In the genomic region with DNA sequence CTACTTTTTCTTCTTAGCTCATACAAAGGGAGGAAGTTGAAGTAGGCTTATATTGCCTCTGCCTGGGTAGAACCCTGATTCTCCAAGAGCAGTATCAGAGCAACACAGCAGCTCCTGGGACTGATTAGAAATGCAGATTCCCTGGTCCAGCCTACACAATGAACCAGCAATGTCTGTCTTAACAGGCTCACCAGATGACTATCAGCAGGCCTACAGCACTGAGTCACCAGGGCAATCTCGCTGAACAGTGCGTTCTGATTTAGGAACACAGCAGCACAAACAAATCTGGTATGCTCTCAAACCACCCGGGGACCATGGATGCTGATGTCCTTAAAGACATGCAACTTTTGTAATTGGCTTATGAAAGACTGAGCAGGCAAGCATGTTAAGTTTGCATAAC, we compare ENCODE assay signal across 11 mouse cellular contexts.
A peak's percentile ranks its signal among the peaks of the same experiment; 100 is the strongest.
DNase-seq lines count a peak whose midpoint lies in the region; ATAC-seq lines count a peak whose summit lies in the region.
"Had no signal": no experiment of that assay in that cellular context is flagged by ENCODE, and none has a peak within 500 bp of the region (broad histone marks: within the 10 kb centered on the region; RNA-seq: fewer than 3 reads in every experiment).

No protein-coding gene starts in this region.

- intact Hi-C loops in left cerebral cortex, postnatal 10 days (cut with DNase I) = no loop called here

- no peak overlapping the region for H3K9ac ChIP-seq in heart, embryonic 12.5 days
- H3K9ac ChIP-seq: heart, embryonic 13.5 days had no signal

- H3K27ac ChIP-seq in heart, embryonic 12.5 days (ENCODE audit: poor library complexity, severe bottlenecking) = no peak overlapping the region
- H3K27ac ChIP-seq: heart, embryonic 13.5 days had no signal

- peak; percentile 8 for DNase-seq in left cerebral cortex, adult 11 months (ENCODE audit: low spot score)
- no peak for DNase-seq in left cerebral cortex, postnatal 10 days (ENCODE audit: extremely low spot score in 1 of 2, low spot score in 2 of 2)
- DNase-seq in 416B (ENCODE audit: low read depth) (peak; percentile 51), NIH3T3 (ENCODE audit: low read depth) (peak; percentile 55)
- DNase-seq in layer of hippocampus, postnatal 36 days = peak; percentile 65 to 72
- DNase-seq in neural tube, embryonic 10.5 days (ENCODE audit: extremely low spot score, low spot score) = no peak
- DNase-seq: cerebellum, adult 11 months; thymus, adult 2 months had no signal

- 46% methylated on average over 3 of the region's 3 CpGs for WGBS in heart, embryonic 12.5 days

- H3K4me1 ChIP-seq in heart, embryonic 12.5 days (replicated peaks) = peaks cover 3% of the 10 kb centered on the region
- H3K4me1 ChIP-seq: heart, embryonic 13.5 days had no signal

- no peak overlapping the region for H3K4me2 ChIP-seq in heart, embryonic 12.5 days
- H3K4me2 ChIP-seq: heart, embryonic 13.5 days had no signal

- H3K4me3 ChIP-seq in heart, embryonic 12.5 days = no peak overlapping the region
- H3K4me3 ChIP-seq: heart, embryonic 13.5 days; megakaryocyte, embryonic 14.5 days had no signal

- H3K27me3 ChIP-seq in heart, embryonic 12.5 days (replicated peaks) = no peaks in the 10 kb centered on the region
- H3K27me3 ChIP-seq: heart, embryonic 13.5 days; megakaryocyte, embryonic 14.5 days had no signal

- peaks cover 36% of the 10 kb centered on the region for H3K36me3 ChIP-seq in heart, embryonic 12.5 days

- ATAC-seq in heart, embryonic 12.5 days (ENCODE audit: insufficient number of reproducible peaks, low FRiP score) = no peak

- H3K9me3 ChIP-seq in heart, embryonic 12.5 days (replicated peaks) = no peaks in the 10 kb centered on the region
- H3K9me3 ChIP-seq: heart, embryonic 13.5 days; megakaryocyte, embryonic 14.5 days had no signal

Comparison
In these comparisons a context has a peak if more than half of its experiments do, and no peak if none do; other contexts are left out.
1. DNase-seq: peak in left cerebral cortex, adult 11 months (single experiment), 416B (single experiment), NIH3T3 (single experiment) and layer of hippocampus, postnatal 36 days (2 of 2); none in left cerebral cortex, postnatal 10 days (0 of 2) and neural tube, embryonic 10.5 days (single experiment).